Mouse (Mus musculus): ENCODE measurements around the gene Pinlyp. TPM values are rescaled to one million over a fixed set of nuclear protein-coding genes. Genes with fewer than 3 reads are reported as not detected.

Pinlyp gene
- polyA plus RNA-seq, 1 experiment: not detected

DNA sequence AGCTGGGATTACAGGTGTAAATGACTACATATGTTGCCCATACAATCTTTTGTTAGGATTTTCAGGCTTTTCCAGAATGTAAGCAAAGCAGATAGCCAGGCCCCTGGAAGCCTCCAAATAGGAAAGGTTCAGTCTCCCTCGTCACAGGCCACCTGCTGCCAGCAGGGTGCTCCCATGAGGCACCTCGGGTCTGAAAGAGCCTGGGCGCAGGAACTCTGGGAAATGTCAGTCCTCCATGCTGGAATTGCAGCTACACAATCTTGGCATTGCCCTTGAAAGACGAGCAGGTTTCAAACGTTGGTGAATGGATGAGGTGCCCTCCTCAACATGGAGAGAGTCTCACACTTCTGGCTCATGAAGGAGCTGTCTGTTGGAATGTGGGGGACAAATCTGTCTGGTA is 7.8 kb downstream of the Pinlyp start:
- peak in 1 of 2 experiments; percentile 42 for DNase-seq
- Histone ChIP-seq H3K4me3 (replicated peaks; ENCODE audit: insufficient read depth, low read depth, low read length) (no peak overlapping the region), H3K27me3 (ENCODE audit: control insufficient read depth, insufficient read depth, low read length) (no peaks in the 10 kb centered on the region), H3K4me1 (ENCODE audit: control insufficient read depth, insufficient read depth, low read length) (peaks cover 22% of the 10 kb centered on the region), H3K27ac (ENCODE audit: insufficient read depth, low read length) (peak overlapping the region; percentile 16)
- TF ChIP-seq POLR2A (IDR thresholded peaks at IDR 0.05; ENCODE audit: borderline replicate concordance, insufficient read depth, low read length): no peak
- no peak for TF ChIP-seq CTCF (IDR thresholded peaks at IDR 0.05; ENCODE audit: borderline replicate concordance, insufficient read depth, low read depth, low read length)
- whole genome bisulfite sequencing: 21% methylated on average over 5 of the region's 5 CpGs

DNA sequence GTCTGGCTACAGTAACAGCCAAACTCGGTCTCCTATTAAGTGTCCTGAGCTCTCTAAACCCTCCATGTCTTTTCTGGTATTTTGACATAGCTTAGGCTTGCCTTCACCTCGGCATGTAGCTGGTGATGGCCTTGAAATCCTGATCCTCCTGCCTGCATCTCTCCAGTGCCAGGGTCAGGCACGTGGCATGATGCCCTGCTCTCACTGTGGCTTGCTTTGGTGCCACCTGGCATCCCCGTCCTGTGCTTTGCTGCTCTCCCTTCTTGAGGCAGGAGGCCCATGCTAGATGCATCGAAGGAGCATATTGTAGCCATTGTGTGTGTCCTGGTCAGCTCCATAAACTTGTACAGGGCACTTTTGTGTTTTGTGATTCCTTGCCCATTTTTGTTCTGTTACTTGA is 8.3 kb downstream of the Pinlyp start:
- 11% methylated on average over 5 of the region's 5 CpGs for WGBS
- Histone ChIP-seq H3K4me1 (ENCODE audit: control insufficient read depth, insufficient read depth, low read length) (peaks cover 23% of the 10 kb centered on the region), H3K27ac (ENCODE audit: insufficient read depth, low read length) (peak overlapping the region; percentile 16), H3K27me3 (ENCODE audit: control insufficient read depth, insufficient read depth, low read length) (no peaks in the 10 kb centered on the region), H3K4me3 (replicated peaks; ENCODE audit: insufficient read depth, low read depth, low read length) (no peak overlapping the region)
- DNase-seq: peak; percentile 82 to 88
- TF ChIP-seq POLR2A (IDR thresholded peaks at IDR 0.05; ENCODE audit: borderline replicate concordance, insufficient read depth, low read length) (no peak), CTCF (IDR thresholded peaks at IDR 0.05; ENCODE audit: borderline replicate concordance, insufficient read depth, low read depth, low read length) (no peak; the same call in 1 of the 2 replicates)

DNA sequence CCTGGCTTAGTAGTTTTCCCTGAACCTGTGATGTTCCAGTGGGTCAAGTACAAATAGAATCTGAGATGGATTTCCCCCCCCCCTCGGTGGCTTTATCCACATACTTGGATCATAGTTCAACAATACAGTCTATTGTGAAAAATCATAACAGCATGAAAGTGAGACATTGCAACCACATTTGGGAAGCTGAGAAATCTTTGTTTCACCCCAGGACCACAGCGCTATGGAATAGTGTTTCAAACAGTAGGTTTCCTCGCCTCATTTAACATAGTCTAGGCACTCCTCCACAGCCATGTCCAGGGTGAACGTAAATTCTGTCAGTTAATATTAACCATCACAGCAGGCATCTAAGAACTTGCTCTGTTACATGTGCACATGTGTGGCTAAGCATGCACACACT is 8.8 kb downstream of the Pinlyp start:
- no peak for TF ChIP-seq CTCF (IDR thresholded peaks at IDR 0.05; ENCODE audit: borderline replicate concordance, insufficient read depth, low read depth, low read length)
- TF ChIP-seq POLR2A (IDR thresholded peaks at IDR 0.05; ENCODE audit: borderline replicate concordance, insufficient read depth, low read length): no peak
- DNase-seq: no peak
- Histone ChIP-seq H3K27me3 (ENCODE audit: control insufficient read depth, insufficient read depth, low read length) (no peaks in the 10 kb centered on the region), H3K4me1 (ENCODE audit: control insufficient read depth, insufficient read depth, low read length) (peaks cover 23% of the 10 kb centered on the region), H3K27ac (ENCODE audit: insufficient read depth, low read length) (peak overlapping the region; percentile 16; the same call in 1 of the 2 replicates), H3K4me3 (replicated peaks; ENCODE audit: insufficient read depth, low read depth, low read length) (no peak overlapping the region)
- WGBS: 23% methylated on average over 4 of the region's 4 CpGs

DNA sequence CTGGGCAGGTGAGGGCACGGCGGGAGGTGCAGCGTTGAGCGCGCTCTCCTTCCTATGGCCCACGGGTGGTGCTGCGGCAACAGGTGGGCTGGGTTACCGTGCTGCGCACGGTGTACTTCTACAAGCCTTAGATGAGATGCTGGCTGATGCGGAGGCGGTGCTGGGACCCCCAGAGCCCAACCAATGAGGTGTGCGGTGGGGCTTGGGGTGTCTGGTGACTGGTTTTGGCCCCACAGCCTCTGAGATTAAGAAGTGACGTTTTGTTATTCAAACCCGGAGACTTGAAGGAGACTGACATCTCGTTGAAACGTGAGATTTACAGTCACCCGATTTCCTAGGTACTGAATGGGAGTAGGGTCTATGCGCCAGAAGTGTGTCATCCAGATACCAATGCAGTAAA is 11.6 kb downstream of the Pinlyp start:
- no peak overlapping the region for H3K4me3 ChIP-seq (replicated peaks; ENCODE audit: insufficient read depth, low read depth, low read length)
- TF ChIP-seq POLR2A (IDR thresholded peaks at IDR 0.05; ENCODE audit: borderline replicate concordance, insufficient read depth, low read length) (no peak), CTCF (IDR thresholded peaks at IDR 0.05; ENCODE audit: borderline replicate concordance, insufficient read depth, low read depth, low read length) (no peak)
- H3K27ac ChIP-seq (ENCODE audit: insufficient read depth, low read length): no peak overlapping the region
- no peaks in the 10 kb centered on the region for H3K27me3 ChIP-seq (ENCODE audit: control insufficient read depth, insufficient read depth, low read length)
- DNase-seq: peak in 1 of 2 experiments; percentile 47
- peaks cover 23% of the 10 kb centered on the region for H3K4me1 ChIP-seq (ENCODE audit: control insufficient read depth, insufficient read depth, low read length)
- 53% methylated on average over 19 of the region's 19 CpGs for WGBS

DNA sequence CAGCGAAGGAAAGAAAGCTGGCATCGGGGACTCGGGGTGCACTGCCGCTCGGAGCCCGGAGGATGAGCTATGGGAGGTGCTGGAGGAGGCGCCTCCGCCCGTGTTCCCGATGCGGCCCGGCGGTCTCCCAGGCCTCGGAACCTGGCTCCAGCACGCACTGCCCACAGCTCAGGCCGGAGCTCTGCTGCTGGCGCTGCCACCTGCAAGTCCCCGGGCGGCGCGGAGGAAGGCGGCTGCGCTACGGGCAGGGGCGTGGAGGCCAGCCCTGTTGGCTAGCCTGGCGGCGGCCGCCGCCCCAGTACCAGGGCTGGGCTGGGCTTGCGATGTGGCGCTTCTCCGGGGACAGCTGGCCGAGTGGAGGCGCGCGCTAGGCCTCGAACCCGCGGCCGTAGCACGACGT is 12.1 kb downstream of the Pinlyp start:
- peak in 1 of 2 experiments; percentile 49 for DNase-seq
- H3K4me3 ChIP-seq (replicated peaks; ENCODE audit: insufficient read depth, low read depth, low read length): no peak overlapping the region
- H3K4me1 ChIP-seq (ENCODE audit: control insufficient read depth, insufficient read depth, low read length): peaks cover 21% of the 10 kb centered on the region

DNA sequence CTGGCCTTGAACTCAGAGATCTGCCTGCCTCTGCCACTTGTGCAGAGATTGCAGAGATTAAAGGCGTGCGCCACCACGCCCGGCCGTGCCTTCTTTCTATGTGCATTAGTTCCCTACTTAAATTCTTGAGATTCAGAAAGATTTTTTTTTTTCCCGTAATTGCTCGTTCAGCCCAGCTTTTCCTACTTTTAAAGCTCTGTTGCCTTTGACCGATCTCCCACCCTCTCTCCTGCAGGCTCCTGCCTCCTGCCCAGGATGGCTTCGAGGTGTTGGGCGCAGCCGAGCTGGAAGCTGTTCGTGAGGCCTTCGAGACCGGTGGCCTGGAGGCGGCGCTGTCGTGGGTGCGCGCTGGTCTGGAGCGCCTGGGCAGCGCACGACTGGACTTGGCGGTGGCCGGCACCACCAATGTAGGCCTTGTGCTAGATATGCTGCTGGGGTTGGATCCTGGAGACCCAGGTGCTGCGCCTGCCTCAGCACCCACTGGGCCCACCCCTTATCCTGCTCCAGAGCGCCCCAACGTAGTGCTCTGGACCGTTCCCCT is 12.8 kb downstream of the Pinlyp start:
- H3K4me3 ChIP-seq (replicated peaks; ENCODE audit: insufficient read depth, low read depth, low read length): no peak overlapping the region
- TF ChIP-seq POLR2A (IDR thresholded peaks at IDR 0.05; ENCODE audit: borderline replicate concordance, insufficient read depth, low read length) (no peak), CTCF (IDR thresholded peaks at IDR 0.05; ENCODE audit: borderline replicate concordance, insufficient read depth, low read depth, low read length) (no peak)
- no peak overlapping the region for H3K27ac ChIP-seq (ENCODE audit: insufficient read depth, low read length)
- WGBS: 79% methylated on average over 28 of the region's 28 CpGs
- H3K4me1 ChIP-seq (ENCODE audit: control insufficient read depth, insufficient read depth, low read length): peaks cover 15% of the 10 kb centered on the region; the same call in 1 of the 2 replicates
- no peaks in the 10 kb centered on the region for H3K27me3 ChIP-seq (ENCODE audit: control insufficient read depth, insufficient read depth, low read length)
- DNase-seq: no peak

More for the DNA sequence above, 12.1 kb downstream of the Pinlyp start:
- no peak for TF ChIP-seq POLR2A (IDR thresholded peaks at IDR 0.05; ENCODE audit: borderline replicate concordance, insufficient read depth, low read length)
- TF ChIP-seq CTCF (IDR thresholded peaks at IDR 0.05; ENCODE audit: borderline replicate concordance, insufficient read depth, low read depth, low read length): no peak
- H3K27me3 ChIP-seq (ENCODE audit: control insufficient read depth, insufficient read depth, low read length): no peaks in the 10 kb centered on the region
- 46% methylated on average over 42 of the region's 42 CpGs for WGBS
- no peak overlapping the region for H3K27ac ChIP-seq (ENCODE audit: insufficient read depth, low read length)

DNA sequence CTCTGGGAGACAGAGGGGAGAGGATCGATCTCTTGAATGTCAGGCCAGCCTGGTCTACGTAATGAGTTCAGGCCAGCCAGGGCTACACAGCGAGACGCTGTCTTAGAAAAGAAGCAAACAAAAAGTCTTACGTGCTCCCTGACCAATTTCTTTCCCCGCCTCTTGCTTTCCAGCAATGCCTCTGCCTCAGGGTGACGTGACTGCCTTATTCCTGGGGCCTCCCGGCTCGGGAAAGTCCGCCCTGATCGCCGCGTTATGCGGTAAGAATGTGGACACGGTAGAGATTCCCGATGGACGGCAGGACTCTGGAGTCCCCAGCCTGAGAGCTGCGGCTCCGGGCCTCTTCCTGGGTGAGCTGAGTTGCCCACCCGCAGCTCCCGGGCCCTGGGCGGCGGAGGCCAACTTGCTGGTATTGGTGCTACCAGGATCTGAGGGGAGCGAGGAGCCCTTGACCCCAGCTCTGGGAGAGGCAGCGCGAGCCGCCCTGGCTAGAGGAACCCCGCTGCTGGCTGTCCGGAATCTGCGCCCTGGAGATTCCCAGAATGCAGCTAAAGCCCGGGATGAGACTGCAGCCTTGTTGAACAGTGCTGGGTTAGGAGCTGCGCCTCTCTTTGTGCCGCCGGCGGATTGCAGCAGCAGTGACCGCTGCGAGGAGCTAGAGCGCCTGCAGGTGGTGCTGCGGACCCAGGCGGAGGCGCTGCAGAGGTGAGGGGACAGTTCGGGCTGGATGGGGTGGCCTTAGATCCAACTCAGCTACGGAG is 14.5 kb downstream of the Pinlyp start:
- H3K4me3 ChIP-seq (replicated peaks; ENCODE audit: insufficient read depth, low read depth, low read length): peak overlapping the region; percentile 71
- H3K27ac ChIP-seq (ENCODE audit: insufficient read depth, low read length): peak overlapping the region; percentile 79
- no peaks in the 10 kb centered on the region for H3K27me3 ChIP-seq (ENCODE audit: control insufficient read depth, insufficient read depth, low read length)
- H3K4me1 ChIP-seq (ENCODE audit: control insufficient read depth, insufficient read depth, low read length): peaks cover 14% of the 10 kb centered on the region
- WGBS: under 1% methylated on average over 43 of the region's 43 CpGs
- peak; percentile 84 to 86 for DNase-seq
- peak; percentile 73 for TF ChIP-seq CTCF (IDR thresholded peaks at IDR 0.05; ENCODE audit: borderline replicate concordance, insufficient read depth, low read depth, low read length)
- TF ChIP-seq POLR2A (IDR thresholded peaks at IDR 0.05; ENCODE audit: borderline replicate concordance, insufficient read depth, low read length): no peak

Measured in cerebellum, adult 2 months (tissue).